Mouse (Mus musculus) liver, embryonic 15.5 days (tissue): ENCODE measurements around the gene Casp12. TPM values are rescaled to one million over a fixed set of nuclear protein-coding genes. Genes with fewer than 3 reads are reported as not detected.

Experiments
- ATAC-seq: fragments of 200-750 bp; cut with Nextera tagmentation; 2 replicates; pipeline ENCODE4 v1.8.0; 2017; ENCODE audit warnings: moderate number of reproducible peaks, mild to moderate bottlenecking, moderate library complexity; ENCODE audit not compliant: insufficient read depth
- H3K27ac ChIP-seq: fragments of 300-500 bp; sonication (generic); replicated peaks from 2 replicates; pipeline ENCODE4 v1.5.1; 2015; ENCODE audit warnings: mild to moderate bottlenecking, inconsistent platforms
- H3K27me3 ChIP-seq: fragments of 300-500 bp; sonication (generic); 2 replicates; pipeline ENCODE4 v1.6.1; 2015; ENCODE audit warnings: mild to moderate bottlenecking, inconsistent platforms
- H3K36me3 ChIP-seq: fragments of 300-500 bp; sonication (generic); replicated peaks from 2 replicates; pipeline ENCODE4 v1.6.1; 2015; ENCODE audit warnings: moderate library complexity, mild to moderate bottlenecking, inconsistent platforms
- H3K4me1 ChIP-seq: fragments of 300-500 bp; sonication (generic); replicated peaks from 2 replicates; pipeline ENCODE4 v1.6.1; 2015; ENCODE audit warnings: inconsistent platforms
- H3K4me2 ChIP-seq: fragments of 300-500 bp; sonication (generic); 2 replicates; pipeline ENCODE4 v1.6.1; 2015; ENCODE audit warnings: moderate library complexity, mild to moderate bottlenecking, inconsistent platforms
- H3K4me3 ChIP-seq: fragments of 300-500 bp; sonication (generic); replicated peaks from 2 replicates; pipeline ENCODE4 v1.5.1; 2015; ENCODE audit warnings: mild to moderate bottlenecking, inconsistent platforms
- H3K9ac ChIP-seq: fragments of 300-500 bp; sonication (generic); 2 replicates; pipeline ENCODE4 v1.6.1; 2015; ENCODE audit warnings: moderate library complexity, mild to moderate bottlenecking, inconsistent platforms
- H3K9me3 ChIP-seq: fragments of 300-500 bp; sonication (generic); replicated peaks from 2 replicates; pipeline ENCODE4 v1.6.1; 2016; ENCODE audit warnings: inconsistent platforms
- WGBS: fragments of 180-500 bp; shearing (Covaris S2); methylation state at CpG from one replicate; pipeline ENCODE4 v1.1.7; 2015; ENCODE audit warnings: mixed read lengths; ENCODE audit not compliant: insufficient replicate concordance; 5-methylcytosine and 5-hydroxymethylcytosine counted together
- polyA plus RNA-seq: library from polyadenylated mRNA; unstranded; fragments of >200 nt; fragmentation: Nextera tagmentation; extraction: Ambion mirVana; gene quantifications from 2 replicates; pipeline ENCODE4 v1.2.1, GENCODE M21; 2015

Casp12 gene
- 0.31 and 0.39 TPM in 2 replicates for polyA plus RNA-seq

DNA sequence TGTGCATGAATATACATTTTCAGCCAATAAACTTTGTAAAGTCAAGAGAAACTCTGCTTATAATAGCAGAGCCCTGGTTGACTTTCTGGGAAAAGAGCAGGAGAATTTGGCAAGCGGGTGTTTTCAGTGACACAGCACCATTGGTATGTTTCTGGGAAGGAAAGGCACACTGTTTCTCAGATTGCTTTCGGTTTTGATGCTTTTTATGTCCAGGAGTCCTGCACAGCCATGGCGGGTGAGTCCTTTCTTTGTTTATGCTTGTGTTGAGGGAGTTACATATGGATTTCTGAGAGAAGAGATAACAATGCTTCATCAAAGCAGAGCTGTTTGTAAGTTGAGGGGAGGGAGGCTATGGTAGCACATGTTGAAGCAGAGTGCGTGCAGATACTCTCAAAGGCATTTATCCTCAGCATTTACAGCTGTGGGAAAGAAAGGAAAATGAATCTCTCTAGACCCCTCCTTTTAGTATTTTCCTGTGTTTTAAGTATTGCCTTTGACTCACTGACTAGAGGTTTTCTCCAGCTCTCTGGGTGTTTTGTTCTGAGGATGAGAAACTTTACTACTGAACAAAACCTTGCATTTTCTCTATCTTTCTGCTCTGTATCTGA, at the start of gene Casp12:
Gene Casp12 (plus strand): TSS at position 140 of the 608 bp plus-strand sequence.
- Histone ChIP-seq H3K9me3 (no peaks in the 10 kb centered on the region), H3K27ac (no peak within 1 kb of the TSS), H3K9ac (no peak within 1 kb of the TSS), H3K4me1 (no peaks in the 10 kb centered on the region), H3K4me3 (no peak within 1 kb of the TSS), H3K27me3 (no peaks in the 10 kb centered on the region), H3K4me2 (no peak within 1 kb of the TSS), H3K36me3 (no peaks in the 10 kb centered on the region)
- ATAC-seq, result no peak
- WGBS, result 53% methylated on average over 4 of the region's 4 CpGs

DNA sequence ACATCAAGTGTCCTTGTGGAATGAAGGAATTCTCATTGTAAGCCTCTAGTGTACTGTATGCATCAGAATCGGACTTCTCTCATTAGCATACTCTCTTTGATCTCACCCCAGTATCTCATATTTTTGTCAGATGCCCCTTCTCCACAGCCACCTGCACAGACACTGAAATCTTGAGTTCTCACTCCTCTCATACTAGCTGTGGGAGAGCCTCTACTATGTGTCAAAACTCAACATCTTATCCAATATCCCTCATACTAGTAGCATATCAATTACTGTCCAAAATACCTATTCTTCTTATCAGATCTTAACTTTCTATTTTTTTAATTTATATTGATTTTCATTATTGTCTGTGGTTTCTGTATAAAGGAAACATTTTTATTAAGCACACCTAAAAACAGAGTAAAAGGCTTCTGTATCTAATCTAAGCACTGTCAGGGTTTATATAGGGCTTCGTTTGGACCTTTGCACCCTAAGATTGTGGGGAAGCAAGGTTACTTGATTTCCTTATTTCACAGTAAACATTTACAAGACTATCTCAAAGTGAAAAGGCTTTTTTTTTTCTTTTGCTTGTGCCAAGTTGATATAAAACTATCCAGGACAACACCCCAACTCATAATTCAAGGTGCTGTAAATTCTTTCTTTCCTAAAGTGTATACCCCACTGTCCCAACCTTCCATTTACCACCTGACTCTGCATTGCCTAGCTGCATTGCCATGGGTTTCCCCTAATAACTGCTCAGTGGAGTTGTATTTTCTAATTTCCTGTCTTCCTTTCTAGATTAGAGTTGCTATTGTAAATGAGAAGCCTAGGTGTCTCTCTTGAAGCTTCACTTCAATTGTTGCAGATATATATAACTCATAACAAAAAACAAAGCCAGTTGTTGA, 48.6 kb upstream of the Casp12 start:
- H3K36me3 ChIP-seq, result no peaks in the 10 kb centered on the region
- H3K4me3 ChIP-seq, result no peak overlapping the region
- no peak overlapping the region for H3K4me2 ChIP-seq
- H3K27ac ChIP-seq, result no peak overlapping the region
- WGBS, result 47% methylated on average over 2 of the region's 2 CpGs
- H3K9me3 ChIP-seq, result no peaks in the 10 kb centered on the region
- no peak overlapping the region for H3K9ac ChIP-seq
- H3K4me1 ChIP-seq, result no peaks in the 10 kb centered on the region
- H3K27me3 ChIP-seq, result no peaks in the 10 kb centered on the region
- ATAC-seq, result no peak

DNA sequence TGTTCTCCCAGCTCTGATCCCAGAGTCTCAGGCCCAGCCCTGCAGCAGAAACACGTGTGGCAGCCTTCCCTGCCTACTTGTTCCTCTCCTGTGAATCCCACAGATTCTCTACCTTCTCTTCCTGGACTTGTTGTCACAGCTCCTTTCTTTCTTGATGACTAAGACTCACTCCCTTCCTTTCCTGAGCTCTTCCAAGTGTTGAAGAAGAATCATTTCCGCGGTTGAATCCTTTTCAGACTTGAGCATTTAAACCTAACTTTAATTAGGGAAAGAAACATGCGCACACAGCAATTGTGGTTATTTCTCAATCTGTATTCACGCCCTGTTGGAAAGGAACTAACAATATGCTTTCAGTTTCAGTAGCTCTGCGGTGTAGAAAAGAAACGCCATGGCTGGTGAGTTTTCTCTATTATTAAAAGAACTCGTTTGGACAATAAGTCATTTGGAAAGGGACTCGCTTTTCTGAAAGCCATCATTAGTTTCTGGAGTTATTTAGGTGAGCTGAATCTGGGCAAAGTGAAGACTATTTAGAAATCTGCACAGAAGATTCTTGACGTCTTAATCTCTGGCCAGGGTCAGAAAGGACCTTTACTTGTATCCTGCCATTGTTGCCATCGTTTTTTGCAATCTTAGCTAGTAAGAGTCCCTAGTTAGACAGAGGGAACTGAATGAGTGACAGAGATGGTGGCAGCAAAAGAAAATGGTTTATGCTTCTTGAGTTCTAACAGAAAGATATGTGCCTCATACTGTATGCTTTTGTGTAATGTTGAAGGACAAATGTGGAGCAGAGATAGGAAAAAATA, 46.7 kb upstream of the Casp12 start, which contains the start of gene Casp1:
Gene Casp1 (plus strand): TSS at position 189 of the 803 bp plus-strand sequence.
- Histone ChIP-seq H3K4me1 (no peaks in the 10 kb centered on the region), H3K4me2 (no peak within 1 kb of the TSS), H3K27me3 (no peaks in the 10 kb centered on the region), H3K36me3 (no peaks in the 10 kb centered on the region), H3K27ac (no peak within 1 kb of the TSS), H3K9me3 (no peaks in the 10 kb centered on the region), H3K4me3 (peak within 1 kb of the TSS; percentile 20), H3K9ac (no peak within 1 kb of the TSS)
- ATAC-seq, result no peak
- 50% methylated on average over 11 of the region's 11 CpGs for WGBS

DNA sequence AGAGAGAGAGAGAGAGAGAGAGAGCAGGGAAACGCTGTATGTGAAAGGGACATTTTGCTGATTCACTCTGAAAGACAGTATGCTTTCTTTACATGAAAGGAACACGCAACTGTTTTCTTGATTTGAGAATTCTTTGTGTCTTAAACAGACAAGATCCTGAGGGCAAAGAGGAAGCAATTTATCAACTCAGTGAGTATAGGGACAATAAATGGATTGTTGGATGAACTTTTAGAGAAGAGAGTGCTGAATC, 46.2 kb upstream of the Casp12 start:
- no peaks in the 10 kb centered on the region for H3K4me1 ChIP-seq
- no peak overlapping the region for H3K27ac ChIP-seq
- WGBS, result 29% methylated on average over 2 of the region's 2 CpGs
- no peaks in the 10 kb centered on the region for H3K9me3 ChIP-seq
- H3K27me3 ChIP-seq, result no peaks in the 10 kb centered on the region
- no peaks in the 10 kb centered on the region for H3K36me3 ChIP-seq
- no peak overlapping the region for H3K4me2 ChIP-seq
- H3K9ac ChIP-seq, result no peak overlapping the region
- H3K4me3 ChIP-seq, result peak overlapping the region; percentile 20
- ATAC-seq, result no peak

DNA sequence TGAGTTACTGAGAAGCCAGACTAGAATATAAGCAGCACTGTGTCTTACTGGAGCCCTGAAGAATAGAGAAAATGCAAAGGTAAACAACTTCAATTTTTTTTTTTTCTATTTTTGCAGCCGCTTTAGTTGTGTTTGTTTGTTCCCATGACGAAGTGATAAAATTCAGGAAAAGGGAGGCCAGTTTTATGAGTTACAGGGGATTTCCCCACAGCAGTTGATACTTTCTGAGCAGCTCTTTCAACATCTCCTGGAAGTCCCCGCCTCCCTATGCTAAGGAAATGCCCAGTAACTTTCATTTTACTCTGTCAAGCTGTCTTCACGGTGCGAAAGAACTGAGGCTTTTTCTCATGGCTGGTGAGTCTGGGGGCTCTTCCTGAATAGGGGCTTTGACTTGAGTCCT, 36.7 kb upstream of the Casp12 start, which contains the start of gene Casp4:
Gene Casp4 (plus strand): TSS at position 268 of the 400 bp plus-strand sequence.
- ATAC-seq, result no peak
- no peaks in the 10 kb centered on the region for H3K9me3 ChIP-seq
- no peaks in the 10 kb centered on the region for H3K36me3 ChIP-seq
- no peak within 1 kb of the TSS for H3K9ac ChIP-seq
- WGBS, result 14% methylated on average over 5 of the region's 5 CpGs
- no peak within 1 kb of the TSS for H3K27ac ChIP-seq
- no peaks in the 10 kb centered on the region for H3K4me1 ChIP-seq
- no peaks in the 10 kb centered on the region for H3K27me3 ChIP-seq
- H3K4me2 ChIP-seq, result no peak within 1 kb of the TSS; the same call in 1 of the 2 replicates
- peak within 1 kb of the TSS; percentile 24 for H3K4me3 ChIP-seq

DNA sequence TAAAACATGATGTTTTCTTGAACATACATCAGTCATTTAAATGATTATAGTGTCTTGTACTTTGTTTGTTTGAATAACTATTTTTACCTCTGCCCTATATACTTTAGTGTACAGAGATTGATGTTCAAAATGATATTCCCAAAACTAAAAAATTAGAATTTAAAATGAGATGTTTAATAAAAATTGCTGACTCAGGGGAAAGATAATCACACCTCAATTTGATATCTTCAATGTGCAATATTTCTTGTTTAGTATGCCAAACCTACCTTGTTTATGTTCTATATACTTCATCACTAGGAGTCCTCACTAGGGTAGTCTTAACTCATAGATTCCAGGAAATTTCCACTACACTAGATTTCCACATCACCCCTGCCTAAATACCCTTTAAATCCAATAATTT, 35.1 kb upstream of the Casp12 start:
- Histone ChIP-seq H3K27me3 (no peaks in the 10 kb centered on the region), H3K36me3 (no peaks in the 10 kb centered on the region), H3K4me1 (no peaks in the 10 kb centered on the region), H3K9me3 (no peaks in the 10 kb centered on the region), H3K27ac (no peak overlapping the region), H3K4me3 (no peak overlapping the region), H3K4me2 (no peak overlapping the region), H3K9ac (no peak overlapping the region)
- ATAC-seq, result no peak

DNA sequence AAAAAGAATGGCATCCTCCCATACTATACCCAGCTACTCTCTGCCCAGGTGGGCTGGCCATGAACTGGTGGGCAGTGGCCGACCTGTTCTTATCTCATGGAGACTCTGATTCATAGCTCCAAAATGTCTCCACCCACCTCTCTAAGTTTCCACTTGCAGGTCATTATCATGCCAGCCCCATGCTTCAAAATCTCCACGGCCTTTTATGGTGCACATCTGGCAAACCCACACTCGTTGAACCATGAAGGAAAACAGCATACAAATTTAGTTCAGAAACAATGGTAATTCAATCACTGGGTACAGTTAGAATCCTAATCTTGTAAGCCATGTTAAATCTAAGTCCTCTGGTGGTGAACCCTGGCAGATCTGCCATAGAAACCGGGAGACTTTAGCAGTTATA, 33.8 kb upstream of the Casp12 start:
- H3K4me2 ChIP-seq, result no peak overlapping the region
- H3K27ac ChIP-seq, result no peak overlapping the region
- H3K4me1 ChIP-seq, result no peaks in the 10 kb centered on the region
- no peak for ATAC-seq
- 53% methylated on average over 4 of the region's 4 CpGs for WGBS
- no peak overlapping the region for H3K4me3 ChIP-seq
- no peaks in the 10 kb centered on the region for H3K36me3 ChIP-seq
- no peak overlapping the region for H3K9ac ChIP-seq
- H3K9me3 ChIP-seq, result no peaks in the 10 kb centered on the region
- no peaks in the 10 kb centered on the region for H3K27me3 ChIP-seq

DNA sequence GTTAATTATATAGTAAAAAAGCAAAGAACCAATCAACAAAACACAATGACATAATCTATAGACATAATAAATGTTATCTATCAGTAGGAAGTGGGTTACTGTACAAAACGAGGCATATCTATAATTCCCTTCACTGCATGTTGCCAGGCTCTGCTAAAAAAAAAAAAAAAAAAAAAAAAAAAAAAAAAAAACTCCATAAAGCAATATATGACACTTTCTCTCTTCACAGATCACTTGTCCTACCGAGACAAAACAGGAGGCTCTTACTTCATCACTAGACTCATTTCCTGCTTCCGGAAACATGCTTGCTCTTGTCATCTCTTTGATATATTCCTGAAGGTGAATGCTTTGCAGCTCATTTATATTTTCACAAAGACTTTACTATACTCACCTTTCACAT, 17.0 kb upstream of the Casp12 start:
- Histone ChIP-seq H3K9me3 (no peaks in the 10 kb centered on the region), H3K4me2 (no peak overlapping the region), H3K27ac (no peak overlapping the region), H3K4me3 (no peak overlapping the region), H3K9ac (no peak overlapping the region), H3K36me3 (no peaks in the 10 kb centered on the region), H3K4me1 (no peaks in the 10 kb centered on the region), H3K27me3 (no peaks in the 10 kb centered on the region)
- no peak for ATAC-seq
- WGBS, result 43% methylated on average over 3 of the region's 3 CpGs

DNA sequence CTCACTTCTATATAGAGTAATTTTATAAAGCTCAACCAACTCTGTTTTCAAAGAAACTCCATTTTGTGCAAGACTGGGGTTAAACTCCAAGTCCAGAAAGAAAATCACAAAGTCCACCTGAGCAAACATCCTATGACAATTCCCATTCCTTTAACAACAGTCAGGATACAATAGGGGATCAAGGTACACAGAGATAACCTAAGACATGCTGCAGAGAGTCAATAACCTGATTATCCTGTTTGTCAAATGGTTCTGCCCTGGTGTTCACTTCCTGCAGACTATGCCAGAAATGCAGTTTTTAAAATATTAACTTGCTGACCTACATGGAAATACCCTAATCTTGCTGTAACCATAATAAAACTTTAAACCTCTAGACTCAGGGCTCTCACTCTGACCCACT, 12.8 kb upstream of the Casp12 start:
- Histone ChIP-seq H3K36me3 (no peaks in the 10 kb centered on the region), H3K9ac (no peak overlapping the region), H3K4me2 (no peak overlapping the region), H3K9me3 (no peaks in the 10 kb centered on the region), H3K4me3 (no peak overlapping the region), H3K27me3 (no peaks in the 10 kb centered on the region), H3K4me1 (no peaks in the 10 kb centered on the region), H3K27ac (no peak overlapping the region)
- no peak for ATAC-seq

DNA sequence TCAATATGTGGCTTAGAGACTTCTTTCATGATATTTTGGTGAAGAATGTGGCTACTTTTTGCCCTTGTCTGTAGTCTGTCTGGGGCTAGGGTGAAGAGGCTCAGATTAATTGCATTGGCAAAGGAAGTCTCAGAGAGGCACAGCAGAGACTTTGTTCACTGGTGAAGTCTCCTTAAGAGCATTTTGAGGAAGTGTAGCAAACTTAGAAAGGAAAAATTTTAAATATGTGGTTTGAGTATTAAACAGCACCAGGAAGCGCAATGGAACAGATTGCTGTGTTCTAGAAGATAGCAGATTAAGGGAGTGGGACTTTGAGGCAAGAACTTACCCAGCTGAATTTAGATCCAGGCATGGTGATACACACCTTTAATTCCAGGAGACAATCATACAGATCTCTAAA, 11.8 kb upstream of the Casp12 start:
- 60% methylated on average over 1 of the region's 1 CpGs for WGBS
- no peak overlapping the region for H3K9ac ChIP-seq
- no peak overlapping the region for H3K27ac ChIP-seq
- H3K27me3 ChIP-seq, result no peaks in the 10 kb centered on the region
- no peak overlapping the region for H3K4me3 ChIP-seq
- H3K4me2 ChIP-seq, result no peak overlapping the region
- no peak for ATAC-seq
- no peaks in the 10 kb centered on the region for H3K4me1 ChIP-seq
- H3K9me3 ChIP-seq, result no peaks in the 10 kb centered on the region
- H3K36me3 ChIP-seq, result no peaks in the 10 kb centered on the region

DNA sequence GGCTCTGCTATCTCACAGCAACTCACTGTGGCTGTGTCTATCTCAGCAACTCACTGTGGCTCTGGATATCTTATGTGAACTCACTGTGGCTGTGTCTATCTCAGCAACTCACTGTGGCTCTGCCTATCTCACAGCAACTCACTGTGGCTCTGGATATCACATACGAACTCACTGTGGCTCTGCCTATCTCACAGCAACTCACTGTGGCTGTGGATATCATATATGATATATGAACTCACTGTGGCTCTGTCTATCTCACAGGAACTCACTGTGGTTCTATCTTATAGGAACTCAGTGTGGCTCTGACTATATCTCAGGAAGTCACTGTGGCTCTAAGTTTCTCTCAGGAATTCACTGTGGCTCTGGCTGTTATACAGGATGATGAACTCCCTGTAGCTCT, 2.1 kb upstream of the Casp12 start:
- H3K4me3 ChIP-seq, result no peak overlapping the region
- H3K9me3 ChIP-seq, result no peaks in the 10 kb centered on the region
- 23% methylated on average over 1 of the region's 1 CpGs for WGBS
- no peaks in the 10 kb centered on the region for H3K4me1 ChIP-seq
- H3K27ac ChIP-seq, result no peak overlapping the region
- no peaks in the 10 kb centered on the region for H3K27me3 ChIP-seq
- no peak for ATAC-seq
- H3K36me3 ChIP-seq, result no peaks in the 10 kb centered on the region
- H3K9ac ChIP-seq, result no peak overlapping the region
- no peak overlapping the region for H3K4me2 ChIP-seq
